Mouse (Mus musculus) testis, adult 2 months (tissue): ENCODE data around the gene Cxcl3. TPM values are rescaled to one million over a fixed set of nuclear protein-coding genes. Genes with fewer than 3 reads are reported as not detected.
A peak's percentile ranks its signal among the peaks of the same experiment; 100 is the strongest.

Experiments used
- H3K27ac ChIP-seq: fragments of 200-500 bp; 2 replicates; pipeline ENCODE4 v1.5.1; 2012; ENCODE audit warnings: low read depth, low read length; ENCODE audit not compliant: control insufficient read depth, insufficient read depth
- H3K27me3 ChIP-seq: fragments of 200-500 bp; 2 replicates; pipeline ENCODE4 v1.6.1; 2012; ENCODE audit warnings: mild to moderate bottlenecking, low read length, moderate library complexity; ENCODE audit not compliant: control insufficient read depth, insufficient read depth
- H3K36me3 ChIP-seq: fragments of 200-500 bp; 2 replicates; pipeline ENCODE4 v1.6.1; 2012; ENCODE audit warnings: mild to moderate bottlenecking, low read length; ENCODE audit not compliant: control insufficient read depth, insufficient read depth
- H3K4me1 ChIP-seq: fragments of 200-500 bp; 2 replicates; pipeline ENCODE4 v1.6.1; 2012; ENCODE audit warnings: low read length; ENCODE audit not compliant: control insufficient read depth, insufficient read depth
- H3K4me3 ChIP-seq: fragments of 200-500 bp; 2 replicates; pipeline ENCODE4 v1.5.1; 2012; ENCODE audit warnings: low read depth, mild to moderate bottlenecking, low read length, moderate library complexity, mixed read lengths; ENCODE audit not compliant: control insufficient read depth
- CTCF ChIP-seq: fragments of 200-500 bp; IDR thresholded peaks from 2 replicates; pipeline ENCODE4 v1.5.1; 2012; ENCODE audit warnings: low read depth, mild to moderate bottlenecking, inconsistent platforms, low read length, moderate library complexity; ENCODE audit not compliant: control insufficient read depth, insufficient read depth, insufficient replicate concordance
- POLR2A ChIP-seq: fragments of 200-500 bp; IDR thresholded peaks from 2 replicates; pipeline ENCODE4 v1.6.1; 2012; ENCODE audit warnings: low read depth, mild to moderate bottlenecking, inconsistent platforms, low read length, moderate library complexity; ENCODE audit not compliant: control insufficient read depth
- polyA plus RNA-seq: library from polyadenylated mRNA; depleted of rRNA; stranded (reverse); fragments of >200 nt; gene quantifications from 2 replicates; pipeline ENCODE4 v1.2.3, GENCODE M21; 2012; rRNA removed

Gene Cxcl3
- polyA plus RNA-seq, result not detected in 2 replicates

DNA sequence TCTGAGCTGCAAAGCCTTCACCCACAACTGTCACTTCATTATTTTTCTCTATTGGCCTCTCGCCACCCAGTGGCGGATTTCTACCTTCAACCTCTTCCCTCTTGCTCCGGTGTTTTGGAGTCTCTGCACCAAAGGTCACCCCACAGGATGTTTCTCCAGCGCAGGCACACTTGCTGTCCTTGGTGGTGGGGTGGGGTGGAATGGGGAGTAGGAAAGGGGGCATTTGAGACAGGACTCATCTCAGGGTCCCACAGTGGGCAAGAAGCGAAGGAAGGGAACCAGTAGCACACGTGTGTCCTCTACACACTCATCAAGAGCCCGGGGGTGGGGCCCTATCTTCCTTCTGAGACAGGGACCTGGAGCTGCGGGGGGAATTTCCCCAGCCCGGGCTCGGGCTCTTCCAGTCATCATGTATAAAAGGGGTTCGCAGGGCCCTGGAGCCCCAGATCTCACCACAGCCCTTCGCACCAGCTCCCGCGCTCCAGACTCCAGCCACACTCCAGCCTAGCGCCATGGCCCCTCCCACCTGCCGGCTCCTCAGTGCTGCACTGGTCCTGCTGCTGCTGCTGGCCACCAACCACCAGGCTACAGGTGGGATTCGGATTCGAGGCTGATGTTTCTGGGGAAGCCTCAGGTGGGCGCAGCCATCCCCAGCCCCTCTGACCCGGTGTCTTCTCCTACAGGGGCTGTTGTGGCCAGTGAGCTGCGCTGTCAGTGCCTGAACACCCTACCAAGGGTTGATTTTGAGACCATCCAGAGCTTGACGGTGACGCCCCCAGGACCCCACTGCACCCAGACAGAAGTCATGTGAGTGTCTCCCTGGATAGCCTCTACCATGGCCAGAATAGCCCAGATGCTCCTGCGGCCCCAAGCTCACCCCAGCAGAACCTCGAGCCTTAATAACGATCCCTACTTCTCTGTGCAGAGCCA is at the start of gene Cxcl3:
Gene Cxcl3 (plus strand): TSS at position 445 of the 930 bp plus-strand sequence.
- H3K4me3 ChIP-seq, result no peak within 1 kb of the TSS
- H3K27ac ChIP-seq, result no peak within 1 kb of the TSS
- TF ChIP-seq POLR2A (no peak), CTCF (no peak)
- H3K36me3 ChIP-seq, result no peaks in the 10 kb centered on the region
- no peaks in the 10 kb centered on the region for H3K27me3 ChIP-seq
- H3K4me1 ChIP-seq, result peaks cover 12% of the 10 kb centered on the region

DNA sequence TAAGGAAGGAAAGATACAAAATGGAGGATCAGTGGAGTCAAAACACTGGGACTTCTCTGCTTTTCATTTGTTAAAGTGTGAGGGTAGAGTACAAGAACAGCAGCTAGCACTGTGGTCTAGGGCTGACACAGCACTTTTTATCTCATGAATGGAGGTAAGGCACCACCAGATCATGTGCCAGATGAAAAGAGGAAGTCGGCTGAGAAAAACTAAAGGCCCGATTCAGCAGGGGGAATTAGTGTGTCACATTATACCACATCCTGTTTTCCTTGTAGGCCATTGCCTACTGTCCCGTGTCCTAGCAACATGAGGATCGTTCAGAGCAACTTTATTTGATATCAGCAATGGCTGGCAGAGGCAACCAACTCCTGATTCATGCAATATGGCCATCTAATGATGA is 43.9 kb upstream of the Cxcl3 start:
- no peak overlapping the region for H3K27ac ChIP-seq
- no peaks in the 10 kb centered on the region for H3K4me1 ChIP-seq
- H3K4me3 ChIP-seq, result no peak overlapping the region
- no peaks in the 10 kb centered on the region for H3K36me3 ChIP-seq
- no peaks in the 10 kb centered on the region for H3K27me3 ChIP-seq
- TF ChIP-seq CTCF (no peak), POLR2A (no peak)

DNA sequence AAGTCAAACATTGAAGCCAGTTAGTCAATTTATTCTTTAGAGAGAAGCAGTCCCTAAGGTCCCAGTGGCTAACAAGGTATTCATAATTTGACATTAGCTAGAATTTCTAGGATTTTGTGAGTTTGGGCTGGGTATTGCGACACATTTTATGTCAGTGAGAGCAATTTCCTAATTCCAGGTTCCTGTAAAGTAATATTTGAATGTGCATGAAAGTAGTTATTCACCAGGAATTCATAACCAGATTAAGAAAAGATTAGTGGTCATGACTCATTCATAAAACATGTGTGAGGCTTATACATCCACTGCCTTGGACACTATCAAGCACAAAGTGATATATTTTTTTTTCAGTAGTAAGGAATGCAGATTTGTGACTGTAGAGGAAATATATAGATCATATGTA is 32.0 kb upstream of the Cxcl3 start:
- H3K4me1 ChIP-seq, result no peaks in the 10 kb centered on the region
- no peak for TF ChIP-seq CTCF
- TF ChIP-seq POLR2A, result no peak
- H3K4me3 ChIP-seq, result no peak overlapping the region
- H3K27ac ChIP-seq, result no peak overlapping the region
- no peaks in the 10 kb centered on the region for H3K36me3 ChIP-seq
- no peaks in the 10 kb centered on the region for H3K27me3 ChIP-seq

DNA sequence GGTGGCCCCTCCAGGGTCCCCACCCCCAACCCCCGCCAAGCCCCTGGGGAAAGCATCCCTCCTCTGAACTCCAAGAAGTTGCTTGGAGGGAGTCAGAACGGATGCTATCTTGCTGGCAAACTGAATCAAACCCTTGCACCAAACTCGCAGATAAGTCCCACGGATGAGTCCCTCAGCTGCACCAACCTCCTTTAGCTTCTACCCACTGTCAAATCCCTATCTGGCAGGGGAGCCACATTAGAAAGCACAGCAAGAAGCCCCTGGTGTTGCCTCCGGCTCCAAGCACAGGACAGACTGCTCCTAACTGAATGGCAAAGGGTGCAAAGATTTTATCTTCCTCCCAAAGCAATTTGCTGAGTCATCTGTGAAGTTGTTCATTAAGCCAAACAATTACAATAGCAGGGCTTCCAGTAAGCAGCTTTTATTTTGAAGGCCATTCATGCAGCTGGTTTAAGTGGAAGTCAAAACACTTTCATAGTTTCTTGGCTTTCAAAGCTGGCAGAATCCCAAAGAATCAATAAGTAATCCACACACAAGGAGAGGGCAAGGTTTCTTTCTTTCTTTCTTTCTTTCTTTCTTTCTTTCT is 27.8 kb upstream of the Cxcl3 start:
- TF ChIP-seq POLR2A, result no peak
- TF ChIP-seq CTCF, result no peak
- H3K4me3 ChIP-seq, result no peak overlapping the region
- no peaks in the 10 kb centered on the region for H3K27me3 ChIP-seq
- no peaks in the 10 kb centered on the region for H3K36me3 ChIP-seq
- H3K4me1 ChIP-seq, result peaks cover 15% of the 10 kb centered on the region
- H3K27ac ChIP-seq, result no peak overlapping the region

DNA sequence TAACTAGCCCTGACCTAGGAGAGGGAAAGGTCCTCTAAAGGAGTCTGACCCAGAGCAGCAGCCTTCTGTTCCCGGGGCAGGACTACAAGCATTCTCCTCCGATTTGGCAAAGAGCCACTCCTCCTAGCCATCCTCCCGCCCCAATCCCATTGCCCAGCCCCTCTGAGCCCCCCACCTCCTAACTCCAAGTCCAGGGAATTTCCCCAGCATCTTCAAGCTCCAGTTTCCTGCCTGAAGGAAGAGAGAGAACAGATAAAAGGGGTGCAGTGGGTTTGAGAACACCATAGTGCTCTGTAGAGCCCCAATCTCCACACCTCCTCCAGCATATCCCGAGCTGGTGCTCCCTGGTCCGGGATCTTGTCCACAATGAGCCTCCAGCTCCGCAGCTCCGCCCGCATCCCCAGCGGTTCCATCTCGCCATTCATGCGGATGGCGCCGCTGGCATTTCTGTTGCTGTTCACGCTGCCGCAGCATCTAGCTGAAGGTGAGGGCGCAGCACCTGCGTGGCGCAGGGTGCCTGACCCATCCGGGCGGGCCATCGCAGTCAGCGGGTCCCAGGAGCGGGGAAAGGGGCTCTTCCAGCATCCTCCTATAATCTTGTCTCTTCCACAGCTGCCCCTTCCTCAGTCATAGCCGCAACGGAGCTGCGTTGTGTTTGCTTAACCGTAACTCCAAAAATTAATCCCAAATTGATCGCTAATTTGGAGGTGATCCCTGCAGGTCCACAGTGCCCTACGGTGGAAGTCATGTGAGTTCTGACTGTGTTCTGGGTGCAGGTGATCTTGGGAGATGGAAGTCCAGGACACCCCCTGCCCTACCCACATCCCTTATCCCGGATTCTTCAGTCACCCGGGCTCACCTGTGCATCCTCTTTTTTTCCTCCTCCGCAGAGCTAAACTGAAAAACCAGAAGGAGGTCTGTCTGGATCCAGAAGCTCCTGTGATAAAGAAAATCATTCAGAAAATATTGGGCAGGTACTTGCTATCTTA is 26.5 kb upstream of the Cxcl3 start, which contains the start of gene Cxcl5:
Gene Cxcl5 (plus strand): TSS at position 284 of the 989 bp plus-strand sequence.
- Histone ChIP-seq H3K27me3 (no peaks in the 10 kb centered on the region), H3K27ac (no peak within 1 kb of the TSS), H3K36me3 (no peaks in the 10 kb centered on the region), H3K4me1 (peaks cover 15% of the 10 kb centered on the region), H3K4me3 (peak within 1 kb of the TSS; percentile 6; the same call in 1 of the 2 replicates)
- TF ChIP-seq CTCF (no peak), POLR2A (no peak)

DNA sequence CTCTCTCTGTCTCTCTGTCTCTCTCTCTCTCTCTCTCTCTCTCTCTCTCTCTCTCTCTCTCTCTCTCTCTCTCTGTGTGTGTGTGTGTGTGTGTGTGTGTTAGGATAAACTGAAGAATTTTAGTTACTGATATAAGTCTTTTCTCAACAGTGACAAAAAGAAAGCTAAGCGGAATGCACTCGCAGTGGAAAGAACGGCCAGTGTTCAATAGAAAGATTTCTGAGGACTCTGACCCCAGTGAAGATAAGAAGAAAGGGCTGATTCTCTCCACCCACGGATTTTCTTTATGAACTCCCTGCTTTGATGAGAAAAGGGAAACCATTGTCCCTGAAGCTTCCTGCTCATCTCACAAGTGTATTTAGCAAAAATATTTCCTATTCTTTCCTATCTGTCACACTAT is 25.6 kb upstream of the Cxcl3 start:
- H3K36me3 ChIP-seq, result no peaks in the 10 kb centered on the region
- peaks cover 15% of the 10 kb centered on the region for H3K4me1 ChIP-seq
- no peak overlapping the region for H3K27ac ChIP-seq
- H3K27me3 ChIP-seq, result no peaks in the 10 kb centered on the region
- no peak overlapping the region for H3K4me3 ChIP-seq
- TF ChIP-seq CTCF (no peak), POLR2A (no peak)

DNA sequence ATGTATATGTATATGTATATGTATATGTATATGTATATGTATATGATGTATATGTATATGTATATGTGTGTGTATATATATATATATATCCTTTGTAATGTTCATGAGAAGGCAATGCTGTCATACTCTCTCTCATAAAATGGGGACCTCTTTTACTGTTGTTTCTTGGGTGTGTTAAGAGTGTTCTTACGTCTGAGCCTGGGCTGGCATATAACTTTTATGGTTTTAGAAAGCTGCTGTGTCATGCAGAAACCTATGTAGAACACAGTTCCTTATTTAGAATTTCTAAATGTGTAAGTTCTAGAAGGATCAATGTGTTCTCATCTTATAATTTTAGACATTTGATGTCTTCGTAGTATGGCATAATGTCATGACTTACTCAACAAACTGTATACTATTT is 25.1 kb upstream of the Cxcl3 start:
- Histone ChIP-seq H3K27me3 (no peaks in the 10 kb centered on the region), H3K4me1 (peaks cover 15% of the 10 kb centered on the region), H3K36me3 (no peaks in the 10 kb centered on the region), H3K27ac (no peak overlapping the region), H3K4me3 (no peak overlapping the region)
- no peak for TF ChIP-seq POLR2A
- TF ChIP-seq CTCF, result no peak
